Mouse (Mus musculus) hindbrain, embryonic 14.5 days (tissue): ENCODE data around the gene Hist1h2ae. TPM values are rescaled to one million over a fixed set of nuclear protein-coding genes. Genes with fewer than 3 reads are reported as not detected.
"Not testable (repeated sequence)": the region's sequence is repeated elsewhere in the genome, so short reads cannot be mapped to it uniquely, and the experiment has no call there.

Source experiments
- ATAC-seq: fragments of 200-750 bp; cut with Nextera tagmentation; 2 replicates; pipeline ENCODE4 v1.8.0; 2017; ENCODE audit warnings: moderate number of reproducible peaks, mild to moderate bottlenecking, moderate TSS enrichment, moderate library complexity; ENCODE audit not compliant: low FRiP score
- DNase-seq: peaks from one replicate; pipeline ENCODE4 v3.0.0-alpha.2; 2015; ENCODE audit warnings: low spot score
- H3K27ac ChIP-seq: fragments of 300-500 bp; sonication (generic); 2 replicates; pipeline ENCODE4 v1.5.1; 2014; ENCODE audit warnings: mild to moderate bottlenecking, moderate library complexity
- H3K27me3 ChIP-seq: fragments of 300-500 bp; sonication (generic); 2 replicates; pipeline ENCODE4 v1.6.1; 2014; ENCODE audit warnings: mild to moderate bottlenecking, low read length, mixed read lengths; ENCODE audit not compliant: control insufficient read depth, insufficient read depth
- H3K36me3 ChIP-seq: fragments of 300-500 bp; sonication (generic); replicated peaks from 2 replicates; pipeline ENCODE4 v1.6.1; 2014; ENCODE audit not compliant: control insufficient read depth, insufficient read depth
- H3K4me1 ChIP-seq: fragments of 300-500 bp; sonication (generic); replicated peaks from 2 replicates; pipeline ENCODE4 v1.6.1; 2014; ENCODE audit warnings: antibody characterized with exemption, low read length, mixed read lengths; ENCODE audit not compliant: control insufficient read depth, insufficient read depth
- H3K4me2 ChIP-seq: fragments of 300-500 bp; sonication (generic); replicated peaks from 2 replicates; pipeline ENCODE4 v1.6.1; 2014; ENCODE audit warnings: mild to moderate bottlenecking, moderate library complexity
- H3K4me3 ChIP-seq: fragments of 300-500 bp; sonication (generic); replicated peaks from 2 replicates; pipeline ENCODE4 v1.5.1; 2014; ENCODE audit warnings: mild to moderate bottlenecking, low read length
- H3K9ac ChIP-seq: fragments of 300-500 bp; sonication (generic); 2 replicates; pipeline ENCODE4 v1.6.1; 2014
- H3K9me3 ChIP-seq: fragments of 300-500 bp; sonication (generic); 2 replicates; pipeline ENCODE4 v1.6.1; 2016; ENCODE audit warnings: low read length; ENCODE audit not compliant: control insufficient read depth
- WGBS: fragments of 180-500 bp; shearing (Covaris S2); extraction: QIAGEN DNeasy Blood & Tissue Kit; methylation state at CpG from one replicate; pipeline ENCODE4 v1.1.7; 2014; 5-methylcytosine and 5-hydroxymethylcytosine counted together
- polyA plus RNA-seq: library from polyadenylated mRNA; unstranded; fragments of >200 nt; fragmentation: Nextera tagmentation; extraction: Ambion mirVana; gene quantifications from 2 replicates; pipeline ENCODE4 v1.2.1, GENCODE M21; 2014

Hist1h2ae gene
- polyA plus RNA-seq, 1 experiment from 2014 or later = 22.5 TPM

DNA sequence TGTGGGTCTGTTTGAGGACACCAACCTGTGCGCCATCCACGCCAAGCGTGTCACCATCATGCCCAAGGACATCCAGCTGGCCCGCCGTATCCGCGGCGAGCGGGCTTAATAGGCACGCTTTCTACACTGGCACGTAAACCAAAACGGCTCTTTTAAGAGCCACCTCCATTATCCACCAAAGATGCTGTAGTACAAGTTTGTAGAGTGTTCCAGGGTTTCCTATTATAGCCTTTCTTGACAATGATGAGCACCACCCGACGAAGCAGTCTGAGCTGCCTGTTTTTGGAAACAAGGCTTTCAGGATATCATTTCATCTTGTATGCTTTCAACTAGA, 26.3 kb downstream of the Hist1h2ae start:
- ATAC-seq, H3K9me3 ChIP-seq, H3K4me1 ChIP-seq, H3K27me3 ChIP-seq, H3K36me3 ChIP-seq, DNase-seq: not testable (repeated sequence)
- peak overlapping the region; percentile 44 for H3K4me3 ChIP-seq
- under 1% methylated on average over 14 of the region's 14 CpGs for WGBS
- peak overlapping the region; percentile 82 for H3K4me2 ChIP-seq
- H3K27ac ChIP-seq = peak overlapping the region; percentile 86
- peak overlapping the region; percentile 63 for H3K9ac ChIP-seq

DNA sequence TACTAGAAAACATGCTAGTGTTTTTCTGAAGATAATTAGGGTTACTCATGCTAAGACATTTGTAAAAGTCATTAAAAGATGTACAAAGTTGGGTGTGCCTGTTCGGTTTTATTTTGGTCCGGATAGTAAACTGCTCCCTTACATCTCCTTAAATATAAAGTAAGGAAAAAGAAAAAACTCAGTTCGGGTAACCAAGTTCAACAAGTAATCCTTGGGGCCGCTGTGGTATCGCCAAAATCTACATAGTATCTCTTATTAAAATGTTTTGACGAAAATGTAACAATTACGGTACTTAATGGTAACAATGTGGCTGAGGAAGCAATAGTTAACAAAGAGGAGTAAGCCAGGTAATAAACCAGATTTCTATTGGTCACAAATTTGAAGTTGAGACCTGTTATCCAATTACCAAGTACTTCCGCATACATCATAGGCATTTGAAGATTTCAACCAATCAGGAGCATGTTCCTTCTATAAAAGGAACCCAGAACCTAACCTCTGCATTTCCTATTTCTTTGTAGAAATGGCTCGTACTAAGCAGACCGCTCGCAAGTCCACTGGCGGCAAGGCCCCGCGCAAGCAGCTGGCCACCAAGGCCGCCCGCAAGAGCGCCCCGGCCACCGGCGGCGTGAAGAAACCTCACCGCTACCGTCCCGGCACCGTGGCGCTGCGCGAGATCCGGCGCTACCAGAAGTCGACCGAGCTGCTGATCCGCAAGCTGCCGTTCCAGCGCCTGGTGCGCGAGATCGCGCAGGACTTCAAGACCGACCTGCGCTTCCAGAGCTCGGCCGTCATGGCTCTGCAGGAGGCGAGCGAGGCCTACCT, 26.8 kb downstream of the Hist1h2ae start, which contains the start of gene Hist1h3f:
Gene Hist1h3f, plus strand, starts transcription at position 88 of the 822 bp plus-strand sequence.
- Histone ChIP-seq H3K4me2 (peak within 1 kb of the TSS; percentile 82), H3K27me3 (no peaks in the 10 kb centered on the region), H3K4me1 (0 out of 2 replicates have a peak, but pooled peaks cover 6% of the 10 kb centered on the region), H3K27ac (peak within 1 kb of the TSS; percentile 86), H3K9me3 (no peaks in the 10 kb centered on the region), H3K4me3 (peak within 1 kb of the TSS; percentile 44), H3K9ac (peak within 1 kb of the TSS; percentile 63), H3K36me3 (no peaks in the 10 kb centered on the region)
- under 1% methylated on average over 22 of the region's 45 CpGs for WGBS
- DNase-seq (peak; percentile 98), ATAC-seq (peak; percentile 95)

DNA sequence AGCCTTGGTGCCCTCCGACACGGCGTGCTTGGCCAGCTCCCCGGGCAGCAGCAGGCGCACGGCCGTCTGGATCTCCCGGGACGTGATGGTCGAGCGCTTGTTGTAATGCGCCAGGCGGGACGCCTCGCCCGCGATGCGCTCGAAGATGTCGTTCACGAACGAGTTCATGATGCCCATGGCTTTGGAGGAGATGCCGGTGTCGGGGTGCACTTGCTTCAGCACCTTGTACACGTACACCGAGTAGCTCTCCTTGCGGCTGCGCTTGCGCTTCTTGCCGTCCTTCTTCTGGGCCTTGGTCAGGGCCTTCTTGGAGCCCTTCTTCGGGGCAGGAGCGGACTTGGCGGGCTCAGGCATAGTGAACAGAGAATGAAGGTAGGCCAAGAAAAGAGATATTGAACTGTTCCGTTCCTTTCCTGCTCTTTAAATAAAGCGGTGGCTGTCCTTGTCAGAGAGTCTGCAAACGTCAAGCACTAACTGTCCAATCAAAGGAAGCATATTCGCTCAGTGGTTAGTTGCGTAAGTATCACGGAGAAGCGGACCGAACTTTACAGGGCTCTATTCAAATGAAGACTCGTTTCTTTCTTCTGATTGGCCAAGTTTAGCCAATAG, 27.9 kb downstream of the Hist1h2ae start, which contains the start of gene Hist1h2bh:
Gene Hist1h2bh, minus strand, starts transcription at position 394 of the 609 bp plus-strand sequence.
- H3K4me1 ChIP-seq, H3K36me3 ChIP-seq, H3K9me3 ChIP-seq, H3K27me3 ChIP-seq: not testable (repeated sequence)
- Histone ChIP-seq H3K9ac (peak within 1 kb of the TSS; percentile 56), H3K27ac (peak within 1 kb of the TSS; percentile 86; the same call in 1 of the 2 replicates), H3K4me3 (peak within 1 kb of the TSS; percentile 44), H3K4me2 (peak within 1 kb of the TSS; percentile 82)
- ATAC-seq (peak; percentile 91), DNase-seq (peak; percentile 79)
- under 1% methylated on average over 24 of the region's 42 CpGs for WGBS

DNA sequence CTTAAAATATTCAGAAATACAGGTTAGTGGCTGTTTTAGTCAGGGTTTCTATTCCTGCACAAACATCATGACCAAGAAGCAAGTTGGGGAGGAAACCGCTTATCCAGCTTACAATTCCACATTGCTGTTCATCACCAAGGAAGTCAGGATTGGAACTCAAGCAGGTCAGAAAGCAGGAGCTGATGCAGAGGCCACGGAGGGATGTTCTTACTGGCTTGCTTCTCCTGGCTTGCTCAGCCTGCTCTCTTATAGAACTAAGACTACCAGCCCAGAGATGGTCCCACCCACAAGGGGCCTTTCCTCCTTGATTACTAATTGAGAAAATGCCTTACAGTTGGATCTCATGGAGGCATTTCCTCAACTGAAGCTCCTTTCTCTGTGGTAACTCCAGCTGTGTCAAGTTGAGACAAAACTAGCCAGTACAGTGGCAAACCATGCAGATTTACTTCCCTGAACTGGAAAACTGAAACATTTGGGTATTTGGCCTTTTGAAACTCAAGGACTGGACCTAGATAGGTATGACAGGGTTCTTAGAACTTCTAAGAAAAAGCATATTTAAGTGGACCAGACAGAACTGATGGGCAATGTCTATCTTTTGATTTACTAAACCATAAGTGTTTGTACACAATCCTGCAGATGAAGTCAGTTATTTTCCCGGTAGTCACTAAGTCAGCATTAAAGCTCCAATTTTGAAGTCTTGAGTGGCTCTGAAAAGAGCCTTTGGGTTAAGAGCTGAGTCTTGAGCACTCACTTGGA, 28.6 kb downstream of the Hist1h2ae start:
- not testable (repeated sequence) for DNase-seq, ATAC-seq, H3K36me3 ChIP-seq, H3K4me1 ChIP-seq, H3K27ac ChIP-seq, H3K9me3 ChIP-seq, H3K27me3 ChIP-seq
- peak overlapping the region; percentile 82 for H3K4me2 ChIP-seq
- peak overlapping the region; percentile 44 for H3K4me3 ChIP-seq
- H3K9ac ChIP-seq = peak overlapping the region; percentile 56
- WGBS = 6% methylated on average over 3 of the region's 3 CpGs

DNA sequence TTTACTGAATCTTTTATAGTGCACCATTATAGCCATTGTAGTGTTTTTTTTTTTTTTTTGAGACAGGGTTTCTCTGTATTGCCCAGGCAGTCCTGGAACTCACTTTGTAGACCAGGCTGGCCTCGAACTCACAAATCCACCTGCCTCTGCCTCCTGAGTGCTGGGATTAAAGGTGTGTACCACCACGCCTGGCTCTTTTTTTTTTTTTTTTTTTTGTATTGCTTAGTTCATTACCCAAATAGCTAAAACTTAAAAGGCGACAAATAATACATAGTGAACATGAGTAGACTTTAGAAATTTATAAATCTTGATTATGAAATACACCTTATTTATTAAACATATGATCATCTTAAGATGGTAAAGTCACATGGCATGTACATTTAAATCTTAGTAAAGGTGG, 29.5 kb downstream of the Hist1h2ae start:
- DNase-seq = no peak
- Histone ChIP-seq H3K27me3 (no peaks in the 10 kb centered on the region), H3K4me1 (0 out of 2 replicates have a peak, but pooled peaks cover 6% of the 10 kb centered on the region), H3K27ac (no peak overlapping the region), H3K4me3 (no peak overlapping the region), H3K9ac (no peak overlapping the region), H3K4me2 (no peak overlapping the region), H3K36me3 (no peaks in the 10 kb centered on the region), H3K9me3 (no peaks in the 10 kb centered on the region)
- 87% methylated on average over 3 of the region's 3 CpGs for WGBS
- no peak for ATAC-seq

DNA sequence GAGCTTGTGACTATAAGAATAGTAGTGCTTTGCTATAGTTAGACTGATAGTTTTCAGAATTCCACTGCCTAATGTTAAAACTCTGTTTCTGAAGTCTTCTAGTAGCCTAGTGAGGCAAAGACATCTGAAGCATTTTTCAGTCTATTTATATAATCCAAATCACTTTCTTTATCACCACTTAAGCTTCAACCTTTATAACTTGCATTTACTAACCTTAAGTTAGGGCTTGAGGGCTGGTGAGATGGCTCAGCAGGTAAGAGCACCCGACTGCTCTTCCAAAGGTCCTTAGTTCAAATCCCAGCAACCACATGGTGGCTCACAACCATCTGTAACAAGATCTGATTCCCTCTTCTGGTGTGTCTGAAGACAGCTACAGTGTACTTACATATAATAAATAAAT, 31.2 kb downstream of the Hist1h2ae start:
- not testable (repeated sequence) for H3K9ac ChIP-seq, H3K9me3 ChIP-seq, H3K27me3 ChIP-seq, ATAC-seq, H3K36me3 ChIP-seq, H3K27ac ChIP-seq, H3K4me1 ChIP-seq, H3K4me3 ChIP-seq, DNase-seq, H3K4me2 ChIP-seq
- 78% methylated on average over 1 of the region's 1 CpGs for WGBS

DNA sequence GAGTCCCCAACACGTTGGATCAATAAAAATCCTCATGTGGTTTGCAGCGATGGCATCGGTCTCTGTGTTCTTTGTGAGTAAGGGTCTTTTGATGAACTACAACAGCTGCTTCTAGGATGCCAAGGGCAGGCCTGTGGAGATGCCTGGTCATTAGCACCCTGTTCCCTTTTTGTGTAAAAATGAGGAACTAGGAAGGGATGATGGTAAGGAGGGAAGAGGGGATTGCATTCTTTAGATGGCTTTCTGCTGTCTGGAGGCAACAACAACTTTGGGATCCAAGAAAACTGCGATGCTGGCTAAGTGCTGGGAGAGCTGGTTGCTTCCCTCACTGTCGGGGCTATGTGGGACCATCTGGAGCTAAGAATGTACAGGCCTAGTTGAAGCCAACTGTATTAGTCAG, 32.8 kb downstream of the Hist1h2ae start:
- 77% methylated on average over 5 of the region's 5 CpGs for WGBS
- Histone ChIP-seq H3K4me2 (no peak overlapping the region), H3K9ac (no peak overlapping the region), H3K9me3 (no peaks in the 10 kb centered on the region), H3K4me1 (peaks cover 11% of the 10 kb centered on the region), H3K4me3 (no peak overlapping the region), H3K27ac (no peak overlapping the region), H3K36me3 (no peaks in the 10 kb centered on the region), H3K27me3 (no peaks in the 10 kb centered on the region)
- ATAC-seq (no peak), DNase-seq (no peak)

DNA sequence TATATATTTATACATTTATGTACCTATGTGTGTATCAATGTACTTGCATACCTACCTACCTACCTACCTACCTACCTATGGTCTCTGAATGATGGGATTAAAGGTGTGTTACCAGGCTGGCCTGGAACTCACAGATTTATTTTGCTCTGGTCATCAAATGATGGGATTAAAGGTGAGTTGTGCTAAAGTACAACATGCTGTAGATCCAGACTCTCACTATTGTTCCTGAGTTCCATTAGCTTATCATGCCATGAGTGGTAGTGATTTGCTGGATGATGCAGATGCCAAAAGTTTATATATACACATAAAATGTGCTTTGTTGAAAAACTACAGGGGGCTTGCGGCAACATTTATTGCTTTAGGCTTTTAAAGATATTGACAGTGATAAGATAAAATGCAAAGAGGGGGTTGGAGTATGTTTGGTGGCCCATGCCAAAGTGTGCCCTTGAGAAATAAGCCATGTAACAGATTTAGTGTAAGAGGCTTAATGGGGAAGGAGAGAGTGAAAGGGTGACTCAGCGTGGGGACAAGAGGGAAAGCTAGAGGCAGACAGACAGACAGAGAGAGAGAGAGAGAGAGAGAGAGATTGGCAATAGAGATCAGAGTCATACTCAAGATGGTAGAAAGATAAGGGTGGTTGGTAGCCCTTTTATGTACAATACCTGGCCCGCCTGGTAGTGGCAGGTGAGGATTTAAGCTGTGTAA, 33.9 kb downstream of the Hist1h2ae start:
- no peak overlapping the region for H3K9ac ChIP-seq
- H3K27ac ChIP-seq = no peak overlapping the region
- DNase-seq = no peak
- WGBS = 79% methylated on average over 3 of the region's 3 CpGs
- ATAC-seq = no peak
- H3K27me3 ChIP-seq = no peaks in the 10 kb centered on the region
- H3K4me1 ChIP-seq = peaks cover 19% of the 10 kb centered on the region
- no peaks in the 10 kb centered on the region for H3K9me3 ChIP-seq
- H3K36me3 ChIP-seq = no peaks in the 10 kb centered on the region
- H3K4me3 ChIP-seq = no peak overlapping the region
- peak overlapping the region; percentile 55 for H3K4me2 ChIP-seq
